Mouse (Mus musculus): ENCODE data around the gene Borcs6.

The Borcs6 gene

GRCm38 (mm10) chr11:69099177-69099914, 39.8 kb downstream of the Borcs6 start:
- CTCF ChIA-PET, result interaction anchor here (1.4 to 3.3 kb wide), 2 partner anchors 11 to 12 kb away, joined by 4 to 12 read pairs; no protein-coding TSS in a partner anchor

- CTCF ChIA-PET, result interaction anchor here (1.0 to 3.3 kb wide), 3 partner anchors 9 to 34 kb away, joined by 3 to 12 read pairs (median 4); no protein-coding TSS in a partner anchor
Observed at GRCm38 (mm10) chr11:69099915-69100345, 40.4 kb downstream of the Borcs6 start.

- CTCF ChIA-PET, result interaction anchor here (0.6 to 3.3 kb wide), 5 partner anchors 8 to 317 kb away, joined by 3 to 12 read pairs (median 4); no protein-coding TSS in a partner anchor
Observed at GRCm38 (mm10) chr11:69100639-69101360, 41.3 kb downstream of the Borcs6 start.

GRCm38 (mm10) chr11:69101604-69102402, 42.3 kb downstream of the Borcs6 start:
- CTCF ChIA-PET, result interaction anchor here (0.6 to 3.3 kb wide), 4 partner anchors 9 to 316 kb away, joined by 3 to 12 read pairs (median 8); no protein-coding TSS in a partner anchor

- CTCF ChIA-PET, result interaction anchor here (3.2 to 3.3 kb wide), 2 partner anchors 9 to 13 kb away, joined by 10 to 12 read pairs; no protein-coding TSS in a partner anchor
Observed at GRCm38 (mm10) chr11:69102403-69102725, 42.8 kb downstream of the Borcs6 start.

- CTCF ChIA-PET, result interaction anchor here (1.5 to 3.2 kb wide), 2 partner anchors 12 to 16 kb away, joined by 3 to 10 read pairs; no protein-coding TSS in a partner anchor
Observed at GRCm38 (mm10) chr11:69103121-69103520, 43.6 kb downstream of the Borcs6 start.

GRCm38 (mm10) chr11:69103531-69104435, 44.3 kb downstream of the Borcs6 start:
- CTCF ChIA-PET, result interaction anchor here (1.5 to 3.2 kb wide), 2 partner anchors 12 to 15 kb away, joined by 3 to 10 read pairs; no protein-coding TSS in a partner anchor

- CTCF ChIA-PET, result interaction anchor here (1.5 to 3.2 kb wide), 2 partner anchors 11 to 14 kb away, joined by 3 to 10 read pairs; no protein-coding TSS in a partner anchor
Observed at GRCm38 (mm10) chr11:69104487-69104886, 45.0 kb downstream of the Borcs6 start.

GRCm38 (mm10) chr11:69105227-69105626, 45.7 kb downstream of the Borcs6 start:
- CTCF ChIA-PET, result no interaction called here

GRCm38 (mm10) chr11:69105796-69106195, 46.3 kb downstream of the Borcs6 start:
- CTCF ChIA-PET, result no interaction called here

- CTCF ChIA-PET, result no interaction called here
Observed at GRCm38 (mm10) chr11:69106299-69106698, 46.8 kb downstream of the Borcs6 start.

GRCm38 (mm10) chr11:69106842-69107241, 47.3 kb downstream of the Borcs6 start:
- CTCF ChIA-PET, result interaction anchor here (0.6 kb wide), 1 partner anchor 35 kb away, joined by 6 read pairs; no protein-coding TSS in a partner anchor

GRCm38 (mm10) chr11:69107676-69108075, 48.2 kb downstream of the Borcs6 start:
- CTCF ChIA-PET, result interaction anchor here (0.5 kb wide), 1 partner anchor 904 kb away, joined by 7 read pairs; no protein-coding TSS in a partner anchor

GRCm38 (mm10) chr11:69108223-69108622, 48.7 kb downstream of the Borcs6 start:
- CTCF ChIA-PET, result interaction anchor here (0.9 kb wide), 1 partner anchor 16 kb away, joined by 4 read pairs; no protein-coding TSS in a partner anchor

- CTCF ChIA-PET, result interaction anchor here (0.8 to 2.6 kb wide), 4 partner anchors 8 to 17 kb away, joined by 4 to 12 read pairs (median 4); no protein-coding TSS in a partner anchor
Observed at GRCm38 (mm10) chr11:69109032-69109900, 49.7 kb downstream of the Borcs6 start.

- CTCF ChIA-PET, result interaction anchor here (0.7 to 2.6 kb wide), 4 partner anchors 9 to 47 kb away, joined by 3 to 12 read pairs (median 4); no protein-coding TSS in a partner anchor
Observed at GRCm38 (mm10) chr11:69110319-69111046, 51.0 kb downstream of the Borcs6 start.

Data from spleen, embryonic (tissue).